Mouse (Mus musculus) midbrain, postnatal 0 days (tissue): ENCODE measurements at regions not wholly inside any gene's neighbourhood (a gene's known extent, or its start where the extent isn't known, plus 50 kb on each side); places are given as distances from the start of the nearest gene placed in this dataset.

Experiments used
- ATAC-seq: fragments of 200-750 bp; cut with Nextera tagmentation; 2 replicates; pipeline ENCODE4 v1.8.0; 2017; ENCODE audit warnings: moderate number of reproducible peaks, mild to moderate bottlenecking, moderate TSS enrichment, moderate library complexity; ENCODE audit not compliant: low FRiP score
- DNase-seq: peaks from one replicate; pipeline ENCODE4 v3.0.0-alpha.2; 2015; ENCODE audit warnings: low spot score
- H3K27ac ChIP-seq: fragments of 300-500 bp; sonication (generic); 2 replicates; pipeline ENCODE4 v1.5.1; 2014; ENCODE audit warnings: low read depth, mild to moderate bottlenecking, low read length, mixed read lengths
- H3K27me3 ChIP-seq: fragments of 300-500 bp; sonication (generic); 2 replicates; pipeline ENCODE4 v1.6.1; 2014; ENCODE audit warnings: low read length, control low read depth, mixed read lengths; ENCODE audit not compliant: insufficient read depth
- H3K36me3 ChIP-seq: fragments of 300-500 bp; sonication (generic); 2 replicates; pipeline ENCODE4 v1.6.1; 2014; ENCODE audit warnings: low read length, control low read depth, mixed read lengths; ENCODE audit not compliant: insufficient read depth
- H3K4me1 ChIP-seq: fragments of 300-500 bp; sonication (generic); 2 replicates; pipeline ENCODE4 v1.6.1; 2014; ENCODE audit warnings: mild to moderate bottlenecking, control low read depth, antibody characterized with exemption, low read length, mixed read lengths; ENCODE audit not compliant: insufficient read depth
- H3K4me2 ChIP-seq: fragments of 300-500 bp; sonication (generic); 2 replicates; pipeline ENCODE4 v1.6.1; 2014; ENCODE audit warnings: low read depth, mild to moderate bottlenecking, low read length, mixed read lengths; ENCODE audit not compliant: poor library complexity, severe bottlenecking
- H3K4me3 ChIP-seq: fragments of 300-500 bp; sonication (generic); 2 replicates; pipeline ENCODE4 v1.5.1; 2014; ENCODE audit warnings: low read depth, mild to moderate bottlenecking, low read length, moderate library complexity
- H3K9ac ChIP-seq: fragments of 300-500 bp; sonication (generic); replicated peaks from 2 replicates; pipeline ENCODE4 v1.6.1; 2014; ENCODE audit warnings: mild to moderate bottlenecking, low read length, moderate library complexity, mixed read lengths; ENCODE audit not compliant: poor library complexity, severe bottlenecking
- H3K9me3 ChIP-seq: fragments of 300-500 bp; sonication (generic); 2 replicates; pipeline ENCODE4 v1.6.1; 2016; ENCODE audit warnings: low read length, control low read depth
- CTCF ChIP-seq: IDR thresholded peaks from 2 replicates; pipeline ENCODE4 v1.5.1; 2016; ENCODE audit warnings: antibody characterized with exemption, mild to moderate bottlenecking
- WGBS: fragments of 180-500 bp; shearing (Covaris S2); extraction: QIAGEN DNeasy Blood & Tissue Kit; methylation state at CpG from one replicate; pipeline ENCODE4 v1.1.7; 2014; 5-methylcytosine and 5-hydroxymethylcytosine counted together

GRCm38 (mm10) chr4:56633528-56633927 is 106.3 kb upstream of the Gm26657 start:
- no peak for TF ChIP-seq CTCF
- Histone ChIP-seq H3K9ac (no peak overlapping the region), H3K4me3 (no peak overlapping the region), H3K27ac (no peak overlapping the region), H3K4me2 (no peak overlapping the region), H3K36me3 (no peaks in the 10 kb centered on the region), H3K27me3 (no peaks in the 10 kb centered on the region), H3K9me3 (no peaks in the 10 kb centered on the region), H3K4me1 (no peaks in the 10 kb centered on the region; the same call in 1 of the 2 replicates)
- whole genome bisulfite sequencing: 71% methylated on average over 4 of the region's 4 CpGs
- ATAC-seq: no peak
- no peak for DNase-seq

GRCm38 (mm10) chr4:56630251-56630650 is 109.6 kb upstream of the Gm26657 start:
- Histone ChIP-seq H3K36me3 (no peaks in the 10 kb centered on the region), H3K9ac (0 out of 2 replicates have a peak overlapping the region, but pooled peaks have one; percentile 2), H3K9me3 (no peaks in the 10 kb centered on the region), H3K27ac (0 out of 2 replicates have a peak overlapping the region, but pooled peaks have one; percentile 26), H3K4me2 (no peak overlapping the region), H3K4me3 (no peak overlapping the region), H3K4me1 (no peaks in the 10 kb centered on the region; the same call in 1 of the 2 replicates), H3K27me3 (no peaks in the 10 kb centered on the region)
- WGBS: 38% methylated on average over 6 of the region's 6 CpGs
- DNase-seq (peak; percentile 45), ATAC-seq (peak; percentile 84)
- no peak for TF ChIP-seq CTCF

DNA sequence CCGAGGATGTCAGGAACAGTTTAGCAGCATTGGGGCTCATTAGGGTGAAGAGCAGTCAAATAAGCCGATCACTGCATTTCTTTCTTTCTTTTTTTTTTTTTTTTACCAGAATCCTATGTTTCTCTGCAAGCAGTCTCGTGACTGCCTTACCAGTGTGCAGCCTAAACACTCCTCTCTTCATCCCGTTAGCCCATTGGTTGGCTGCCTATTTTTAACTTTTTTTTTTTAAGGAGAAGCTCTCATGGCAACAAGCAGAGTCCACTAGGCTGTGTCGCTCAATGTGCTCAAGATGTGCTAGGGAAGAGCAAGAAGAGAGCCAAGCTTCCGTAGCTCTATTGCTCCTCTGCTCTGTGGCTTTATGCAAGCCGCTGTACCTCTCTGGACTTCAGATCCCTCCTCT is 112.7 kb upstream of the Gm26657 start:
- ATAC-seq (no peak), DNase-seq (no peak)
- no peaks in the 10 kb centered on the region for H3K9me3 ChIP-seq
- no peak for TF ChIP-seq CTCF
- H3K9ac ChIP-seq: no peak overlapping the region
- 58% methylated on average over 7 of the region's 7 CpGs for whole genome bisulfite sequencing
- no peak overlapping the region for H3K4me2 ChIP-seq
- no peaks in the 10 kb centered on the region for H3K27me3 ChIP-seq
- no peaks in the 10 kb centered on the region for H3K36me3 ChIP-seq
- H3K27ac ChIP-seq: no peak overlapping the region
- no peak overlapping the region for H3K4me3 ChIP-seq
- no peaks in the 10 kb centered on the region; the same call in 1 of the 2 replicates for H3K4me1 ChIP-seq

- Histone ChIP-seq H3K9ac (no peak overlapping the region), H3K36me3 (no peaks in the 10 kb centered on the region), H3K27me3 (no peaks in the 10 kb centered on the region), H3K4me3 (no peak overlapping the region), H3K9me3 (no peaks in the 10 kb centered on the region), H3K27ac (no peak overlapping the region), H3K4me1 (peaks cover 4% of the 10 kb centered on the region; the same call in 1 of the 2 replicates), H3K4me2 (no peak overlapping the region)
- TF ChIP-seq CTCF: no peak
- 85% methylated on average over 4 of the region's 4 CpGs for WGBS
- ATAC-seq (no peak), DNase-seq (no peak)
Measured at GRCm38 (mm10) chr4:56621782-56622181, 118.1 kb upstream of the Gm26657 start.

DNA sequence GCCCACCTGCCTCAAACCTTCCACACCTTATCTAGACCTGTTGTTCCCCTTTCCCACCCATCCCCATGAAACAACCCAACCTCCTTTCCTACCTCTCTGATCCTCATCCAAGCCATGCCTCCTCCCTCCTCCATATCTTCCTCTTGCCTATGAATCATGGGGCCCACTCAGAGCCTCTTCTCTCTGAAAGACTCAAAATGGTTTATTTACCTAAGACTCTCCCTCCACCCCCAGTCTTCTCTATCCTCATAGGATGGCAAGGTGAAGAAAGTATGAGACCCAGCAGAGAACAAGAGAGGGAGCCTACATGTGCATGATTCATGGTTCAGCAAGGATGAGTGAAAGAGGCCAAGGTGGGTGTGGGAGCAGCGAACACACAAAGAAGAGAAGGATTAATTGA is 118.5 kb upstream of the Gm26657 start:
- TF ChIP-seq CTCF: no peak
- ATAC-seq: no peak
- Histone ChIP-seq H3K4me3 (no peak overlapping the region), H3K9me3 (no peaks in the 10 kb centered on the region), H3K9ac (no peak overlapping the region), H3K4me1 (peaks cover 4% of the 10 kb centered on the region; the same call in 1 of the 2 replicates), H3K4me2 (no peak overlapping the region), H3K27ac (no peak overlapping the region), H3K27me3 (no peaks in the 10 kb centered on the region), H3K36me3 (no peaks in the 10 kb centered on the region)
- WGBS: 87% methylated on average over 1 of the region's 1 CpGs
- no peak for DNase-seq

DNA sequence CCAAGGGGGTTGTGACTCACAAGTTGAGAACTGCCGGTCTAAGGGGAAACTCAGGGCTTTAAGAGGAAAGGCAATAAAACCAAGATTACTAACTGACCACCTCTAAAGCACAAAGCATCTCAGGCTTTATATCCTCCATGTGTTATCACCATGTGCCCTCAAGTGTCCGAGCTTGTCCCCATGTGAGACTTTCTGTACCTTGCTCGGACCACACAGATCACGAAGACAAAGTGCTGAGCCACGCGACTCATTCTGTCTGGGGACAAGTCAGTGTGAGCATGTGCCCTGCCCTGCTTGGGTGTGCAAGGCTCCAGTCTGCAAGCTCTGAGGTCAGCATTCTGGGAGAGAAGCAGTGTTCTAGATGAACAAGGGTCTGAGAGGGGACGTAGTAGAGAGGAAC is 119.2 kb upstream of the Gm26657 start:
- no peaks in the 10 kb centered on the region for H3K36me3 ChIP-seq
- H3K27me3 ChIP-seq: no peaks in the 10 kb centered on the region
- no peaks in the 10 kb centered on the region for H3K9me3 ChIP-seq
- no peak overlapping the region for H3K4me3 ChIP-seq
- no peak overlapping the region for H3K9ac ChIP-seq
- no peak overlapping the region for H3K27ac ChIP-seq
- ATAC-seq: no peak
- DNase-seq: no peak
- 95% methylated on average over 7 of the region's 7 CpGs for WGBS
- no peak overlapping the region for H3K4me2 ChIP-seq
- no peak for TF ChIP-seq CTCF
- peaks cover 4% of the 10 kb centered on the region; the same call in 1 of the 2 replicates for H3K4me1 ChIP-seq
